Mouse (Mus musculus) embryo, embryonic 11 days (tissue): Measurements from ENCODE around the gene Sncg.
"Not testable (repeated sequence)": the region's sequence is repeated elsewhere in the genome, so short reads cannot be mapped to it uniquely, and the experiment has no call there.

Source experiments
- DNase-seq: peaks from one replicate; pipeline ENCODE4 v3.0.0-alpha.2; 2015

Gene Sncg

DNA sequence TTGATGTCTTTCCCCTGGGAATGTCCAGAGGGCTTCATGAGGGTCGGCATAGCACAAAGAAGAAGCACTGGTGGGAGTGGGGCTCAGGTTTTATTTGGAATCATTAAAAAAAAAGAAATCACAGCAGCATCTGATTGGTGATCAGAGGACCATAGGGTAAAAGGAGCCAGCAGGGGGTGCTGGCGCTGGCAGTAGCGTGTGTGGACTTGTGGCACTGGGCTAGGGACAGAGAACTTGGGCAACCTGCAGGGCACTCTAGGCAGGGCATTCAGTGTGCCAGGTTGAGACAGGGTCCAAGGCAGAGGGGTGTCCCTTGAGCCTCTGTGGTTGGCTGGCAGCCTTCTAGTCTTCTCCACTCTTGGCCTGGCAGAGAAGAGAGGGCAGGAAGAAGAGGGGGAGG, 4.4 kb downstream of the Sncg start:
- DNase-seq: no peak

- DNase-seq: no peak
Observed at GRCm38 (mm10) chr14:34365147-34365507, 9.5 kb downstream of the Sncg start.

GRCm38 (mm10) chr14:34364254-34365146, 10.1 kb downstream of the Sncg start:
- DNase-seq: not testable (repeated sequence)

GRCm38 (mm10) chr14:34363490-34364253, 10.9 kb downstream of the Sncg start:
- DNase-seq: peak; percentile 72

GRCm38 (mm10) chr14:34362726-34363445, 11.7 kb downstream of the Sncg start:
- peak; percentile 81 for DNase-seq

DNA sequence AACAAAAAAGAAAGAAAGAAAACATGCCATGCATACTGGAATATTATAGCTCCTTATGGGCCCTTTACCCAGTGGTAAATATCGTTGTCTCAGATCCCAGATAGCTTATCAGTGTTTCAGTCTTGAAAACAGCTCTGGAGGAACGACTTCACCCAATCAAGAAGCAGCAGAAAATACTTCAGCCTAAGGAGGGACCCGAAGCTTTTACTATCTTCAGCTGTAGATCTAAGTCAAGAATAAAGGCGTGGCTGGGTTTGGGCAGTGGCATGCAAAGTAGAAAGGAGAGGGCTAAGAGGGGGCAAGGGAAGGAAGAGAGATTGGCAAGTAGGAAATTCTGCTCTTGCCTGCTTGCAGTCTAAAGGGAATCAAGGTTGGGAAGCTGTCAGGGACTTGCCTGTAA, 12.5 kb downstream of the Sncg start:
- DNase-seq: no peak

GRCm38 (mm10) chr14:34360251-34360650, 14.3 kb downstream of the Sncg start:
- no peak for DNase-seq

GRCm38 (mm10) chr14:34359676-34360244, 14.8 kb downstream of the Sncg start:
- no peak for DNase-seq

- no peak for DNase-seq
Observed at GRCm38 (mm10) chr14:34357671-34358455, 16.7 kb downstream of the Sncg start.

- DNase-seq: no peak
Observed at GRCm38 (mm10) chr14:34355301-34355700, 19.3 kb downstream of the Sncg start, which contains the start of gene Fam25c. TSS of gene Fam25c (minus strand) at chr14:34355433.

- no peak for DNase-seq
Observed at GRCm38 (mm10) chr14:34354456-34354855, 20.1 kb downstream of the Sncg start.

- no peak for DNase-seq
Observed at GRCm38 (mm10) chr14:34353326-34353725, 21.3 kb downstream of the Sncg start.

- DNase-seq: no peak
Observed at GRCm38 (mm10) chr14:34352523-34352922, 22.1 kb downstream of the Sncg start.

GRCm38 (mm10) chr14:34351660-34352059, 22.9 kb downstream of the Sncg start:
- no peak for DNase-seq

DNA sequence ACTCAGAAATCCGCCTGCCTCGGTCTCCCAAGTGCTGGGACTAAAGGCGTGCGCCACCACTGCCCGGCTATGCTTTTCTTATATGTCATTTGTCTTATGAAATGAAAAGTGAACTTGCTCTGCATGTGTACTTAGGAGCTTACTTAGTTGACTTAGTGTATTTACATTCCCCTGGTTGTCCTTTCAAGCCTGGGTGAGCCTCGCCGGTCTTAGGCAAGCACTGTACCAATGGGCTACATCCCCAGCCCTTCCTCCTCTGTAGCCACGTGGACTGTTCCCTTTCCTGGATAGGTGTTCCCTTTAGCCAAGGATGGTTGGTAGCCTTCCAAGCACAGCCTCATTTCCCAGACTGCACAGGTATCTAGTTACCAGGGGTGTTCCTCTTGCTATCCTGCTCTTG, 25.6 kb downstream of the Sncg start:
- no peak for DNase-seq

- DNase-seq: no peak
Observed at GRCm38 (mm10) chr14:34348301-34348700, 26.3 kb downstream of the Sncg start.

- no peak for DNase-seq
Observed at GRCm38 (mm10) chr14:34347084-34347483, 27.5 kb downstream of the Sncg start.

DNA sequence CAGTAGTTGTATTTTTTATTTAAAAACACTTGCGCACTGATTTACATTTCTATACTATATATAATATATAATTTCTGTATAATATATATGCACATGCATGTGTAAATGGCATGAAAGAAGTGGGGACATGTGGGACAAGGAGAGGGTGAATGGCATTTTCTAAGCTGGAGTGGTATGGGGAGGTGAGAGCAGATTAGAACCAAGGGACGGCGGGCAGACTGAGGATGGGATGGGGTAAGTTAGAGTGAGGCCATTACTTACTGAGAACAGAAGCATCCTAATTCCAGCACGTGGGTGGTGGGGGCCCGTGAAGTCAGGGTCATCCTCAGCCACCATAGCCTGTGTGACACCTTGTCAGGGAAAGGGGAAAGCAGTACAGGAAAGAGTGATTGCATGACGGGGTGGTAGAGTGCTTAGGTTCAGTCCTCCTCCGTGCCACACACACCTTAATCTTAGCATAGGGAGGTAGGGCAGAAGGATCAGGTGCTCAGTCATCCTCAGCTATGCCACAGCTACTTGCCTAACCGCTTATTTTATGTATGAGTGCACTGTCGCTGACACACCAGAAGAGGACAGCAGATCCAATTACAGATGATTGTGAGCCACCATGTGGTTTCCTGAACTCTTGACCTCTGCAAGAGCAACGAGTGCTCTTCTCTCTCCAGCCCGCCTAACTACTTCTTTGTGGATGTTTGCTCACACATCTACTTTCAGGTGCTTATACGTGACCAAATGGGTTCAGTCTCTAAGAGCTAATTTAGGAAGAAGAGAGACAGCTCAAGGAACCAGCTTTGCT, 28.6 kb downstream of the Sncg start:
- peak; percentile 28 for DNase-seq

GRCm38 (mm10) chr14:34344361-34344760, 30.2 kb downstream of the Sncg start:
- no peak for DNase-seq

- no peak for DNase-seq
Observed at GRCm38 (mm10) chr14:34343078-34343477, 31.5 kb downstream of the Sncg start.

DNA sequence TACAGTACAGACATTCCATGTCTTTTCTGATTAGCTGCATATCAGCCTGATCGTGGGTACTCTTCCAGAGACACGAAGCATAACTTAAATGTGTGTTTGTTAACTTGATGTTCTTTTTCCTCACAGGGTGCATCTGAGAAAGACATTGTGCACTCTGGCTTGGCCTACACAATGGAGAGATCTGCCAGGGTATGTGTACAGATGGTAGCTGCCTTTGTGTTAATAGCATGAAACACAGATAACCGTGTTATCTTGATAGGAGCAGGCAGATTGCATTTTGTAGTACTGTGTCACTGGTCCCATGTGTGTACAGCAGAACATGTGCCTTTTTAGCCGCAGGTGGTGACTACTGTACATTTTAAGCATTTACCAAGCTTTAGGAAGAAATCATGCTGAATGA, 32.6 kb downstream of the Sncg start:
- no peak for DNase-seq
